In genomic region chr16:93605553-93605952, GRCm38 (mm10) we compare ENCODE assay signal across 8 mouse cellular contexts. TPM values are rescaled to one million over a fixed set of nuclear protein-coding genes. Genes with fewer than 3 reads are reported as not detected.
DNase-seq lines count a peak whose midpoint lies in the region; ATAC-seq and TF ChIP-seq lines count a peak whose summit lies in the region.

Cbr1 (plus strand) TSS chr16:93605853.

- H3K4me3 ChIP-seq in lung, embryonic 15.5 days = peak within 1 kb of the TSS; percentile 55
- H3K4me3 ChIP-seq in bone marrow, adult 2 months (replicated peaks; ENCODE audit: control insufficient read depth, low read depth, low read length) = no peak within 1 kb of the TSS
- peak within 1 kb of the TSS; percentile 60 for H3K4me3 ChIP-seq in midbrain, embryonic 14.5 days (replicated peaks; ENCODE audit: low read depth, low read length)

- no peak for DNase-seq in lung, postnatal 10 days
- DNase-seq in large intestine, adult 2 months (ENCODE audit: low read depth, low spot score) = no peak
- no peak for DNase-seq in midbrain, embryonic 14.5 days
- no peak for DNase-seq in ovary, postnatal 36 days (ENCODE audit: low spot score)
- no peak for DNase-seq in thymus, postnatal 10 days (ENCODE audit: low spot score in 2 of 2)

- no peaks in the 10 kb centered on the region for H3K36me3 ChIP-seq in lung, embryonic 15.5 days
- H3K36me3 ChIP-seq in midbrain, embryonic 14.5 days (ENCODE audit: control insufficient read depth, insufficient read depth, low read length) = no peaks in the 10 kb centered on the region

- no peaks in the 10 kb centered on the region for H3K9me3 ChIP-seq in lung, embryonic 15.5 days
- no peaks in the 10 kb centered on the region for H3K9me3 ChIP-seq in midbrain, embryonic 14.5 days (ENCODE audit: control insufficient read depth, low read length)

- 60% methylated on average over 4 of the region's 4 CpGs for WGBS in lung, embryonic 15.5 days
- WGBS in bone marrow, adult 2 months = 69% methylated on average over 4 of the region's 4 CpGs
- WGBS in large intestine, adult 2 months = 78% methylated on average over 4 of the region's 4 CpGs
- WGBS in midbrain, embryonic 14.5 days = 65% methylated on average over 4 of the region's 4 CpGs

- no peak for TF ChIP-seq CTCF in bone marrow, adult 2 months (IDR thresholded peaks at IDR 0.05; ENCODE audit: control insufficient read depth, insufficient read depth, low read length)

- H3K4me1 ChIP-seq in lung, embryonic 15.5 days = peaks cover 25% of the 10 kb centered on the region
- no peaks in the 10 kb centered on the region for H3K4me1 ChIP-seq in bone marrow, adult 2 months (ENCODE audit: control insufficient read depth, insufficient read depth, low read length)
- H3K4me1 ChIP-seq in midbrain, embryonic 14.5 days (ENCODE audit: control insufficient read depth, insufficient read depth, low read length) = peaks cover 16% of the 10 kb centered on the region

- 0 out of 2 replicates have a peak within 1 kb of the TSS, but pooled peaks have one; percentile 68 for H3K9ac ChIP-seq in lung, embryonic 15.5 days
- H3K9ac ChIP-seq in midbrain, embryonic 14.5 days (replicated peaks; ENCODE audit: low read length) = peak within 1 kb of the TSS; percentile 70; the same call in 1 of the 2 replicates

- no peak for ATAC-seq in lung, embryonic 15.5 days (ENCODE audit: borderline replicate concordance, extremely low read depth, low FRiP score, low TSS enrichment)
- no peak for ATAC-seq in granulocyte monocyte progenitor cell, adult 5-6 weeks (replicated peaks; ENCODE audit: poor library complexity, severe bottlenecking)
- no peak for ATAC-seq in midbrain, embryonic 14.5 days (ENCODE audit: low FRiP score, low TSS enrichment)

- TF ChIP-seq POLR2A in bone marrow, adult 2 months (IDR thresholded peaks at IDR 0.05; ENCODE audit: borderline replicate concordance, control insufficient read depth, low read depth, low read length) = no peak

- H3K4me2 ChIP-seq in lung, embryonic 15.5 days = peak within 1 kb of the TSS; percentile 89
- H3K4me2 ChIP-seq in midbrain, embryonic 14.5 days (ENCODE audit: low read length) = peak within 1 kb of the TSS; percentile 76

- H3K27ac ChIP-seq in lung, embryonic 15.5 days = no peak within 1 kb of the TSS
- H3K27ac ChIP-seq in bone marrow, adult 2 months (ENCODE audit: control insufficient read depth, insufficient read depth, low read depth, low read length, poor library complexity) = no peak within 1 kb of the TSS
- peak within 1 kb of the TSS; percentile 95; the same call in 1 of the 2 replicates for H3K27ac ChIP-seq in midbrain, embryonic 14.5 days (replicated peaks; ENCODE audit: low read depth, low read length)

- no peaks in the 10 kb centered on the region for H3K27me3 ChIP-seq in lung, embryonic 15.5 days
- H3K27me3 ChIP-seq in midbrain, embryonic 14.5 days (ENCODE audit: control insufficient read depth, insufficient read depth, low read length) = no peaks in the 10 kb centered on the region

RNA-seq across cellular contexts. Expression of gene Cbr1, which starts in this region (rescaled TPM):
- 92.9 and 95.5 TPM in 2 replicates for polyA plus RNA-seq in lung, embryonic 15.5 days (2015; fragmentation: Nextera tagmentation; extraction: Ambion mirVana)
- 6.8 and 12.3 TPM in 2 replicates for polyA plus RNA-seq in bone marrow, adult 2 months (2011; ENCODE audit: insufficient read depth, insufficient read length, low replicate concordance, missing spikeins)
- total RNA-seq in granulocyte monocyte progenitor cell, adult 5-6 weeks (2014; fragmentation: Nextera tagmentation) = 20.6 and 26.7 TPM in 2 replicates
- 14.6 and 19.8 TPM in 2 replicates for total RNA-seq in granulocyte monocyte progenitor cell, adult 5-6 weeks (2017)
- polyA plus RNA-seq in large intestine, adult 2 months (2012; rRNA removed) = 82.4 and 167 TPM in 2 replicates
- 137 and 157 TPM in 2 replicates for polyA plus RNA-seq in midbrain, embryonic 14.5 days (2014; fragmentation: Nextera tagmentation; extraction: Ambion mirVana)
